Mouse (Mus musculus) liver, adult 2 months (tissue): ENCODE measurements at regions not wholly inside any gene's neighbourhood (a gene's known extent, or its start where the extent isn't known, plus 50 kb on each side); places are given as distances from the start of the nearest gene placed in this dataset.

Experiments used
- CTCF ChIP-seq: fragments of 200-500 bp; IDR thresholded peaks from 2 replicates; pipeline ENCODE4 v1.5.1; 2011; ENCODE audit warnings: low read depth, low read length, control low read depth
- POLR2A ChIP-seq: fragments of 200-500 bp; IDR thresholded peaks from 2 replicates; pipeline ENCODE4 v1.6.1; 2011; ENCODE audit warnings: low read length, control low read depth; ENCODE audit not compliant: insufficient read depth; ENCODE audit errors: extremely low read depth

DNA sequence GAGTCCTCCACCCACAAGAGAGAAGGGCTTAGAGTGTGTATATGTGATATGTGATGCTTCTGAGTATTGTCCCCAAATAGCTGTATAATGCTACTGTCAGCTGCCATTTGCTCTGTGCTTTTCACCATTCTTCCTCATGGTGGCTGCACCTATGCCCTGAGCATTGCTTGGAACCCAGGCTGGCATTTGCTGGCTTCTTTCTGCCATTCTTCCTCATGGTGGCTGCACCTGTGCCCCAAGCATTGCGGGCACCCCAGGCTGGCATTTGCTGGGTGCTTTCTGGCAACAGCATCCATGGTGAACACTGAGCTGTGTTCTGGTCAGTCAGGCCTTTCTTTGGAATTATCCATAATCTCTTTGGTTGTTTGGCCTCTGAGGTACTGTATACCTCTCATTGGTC is 66.9 kb upstream of the Prickle1 start:
- no peak for TF ChIP-seq POLR2A
- no peak for TF ChIP-seq CTCF
